Mouse (Mus musculus): ENCODE measurements around the gene Lyst. TPM values are rescaled to one million over a fixed set of nuclear protein-coding genes. Genes with fewer than 3 reads are reported as not detected.

Gene Lyst
- polyA plus RNA-seq, 1 experiment, result 2.4 TPM

- Histone ChIP-seq H3K27me3 (replicated peaks; ENCODE audit: control insufficient read depth, insufficient read depth, low read length) (no peaks in the 10 kb centered on the region), H3K36me3 (ENCODE audit: control insufficient read depth, insufficient read depth, low read length) (no peaks in the 10 kb centered on the region), H3K4me3 (ENCODE audit: insufficient read depth, low read depth, low read length) (no peak overlapping the region), H3K27ac (ENCODE audit: insufficient read depth, low read depth, low read length) (no peak overlapping the region), H3K4me1 (ENCODE audit: control insufficient read depth, insufficient read depth, low read length) (no peaks in the 10 kb centered on the region)
- 14% methylated on average over 1 of the region's 1 CpGs for WGBS
- peak; percentile 2 for DNase-seq
- TF ChIP-seq POLR2A (IDR thresholded peaks at IDR 0.05; ENCODE audit: low read depth, low read length), result no peak
- TF ChIP-seq CTCF (conservative IDR thresholded peaks at IDR 0.05; ENCODE audit: insufficient read depth, insufficient read length, low read depth, low read length), result no peak
Measured at GRCm38 (mm10) chr13:13828125-13828524, 237.9 kb downstream of the Lyst start.

Other genes starting within 250 kb of the Lyst start
- 283 and 302 TPM in 2 replicates for gene Gpr137b, start 196.4 kb upstream of the Lyst start, polyA plus RNA-seq (2012; rRNA removed)
- 64.6 and 67.6 TPM in 2 replicates for gene Nid1, start 152.8 kb upstream of the Lyst start, polyA plus RNA-seq (2012; rRNA removed)
- 1.4 and 4.5 TPM in 2 replicates for gene Gng4, start 193.7 kb downstream of the Lyst start, polyA plus RNA-seq (2012; rRNA removed)

All from kidney, adult 2 months (tissue).